Mouse (Mus musculus) thymus, adult 2 months (tissue): ENCODE results near the gene Srcap.

ENCODE experiments used
- CTCF ChIP-seq: fragments of 200-500 bp; IDR thresholded peaks from 2 replicates; pipeline ENCODE4 v1.5.1; 2012; ENCODE audit warnings: mild to moderate bottlenecking, control low read depth, low read length, moderate library complexity, borderline replicate concordance; ENCODE audit not compliant: control insufficient read depth, poor library complexity, insufficient read depth; ENCODE audit errors: extremely low read depth
- POLR2A ChIP-seq: fragments of 200-500 bp; IDR thresholded peaks from 2 replicates; pipeline ENCODE4 v1.6.1; 2012; ENCODE audit warnings: mild to moderate bottlenecking, low read length, control low read depth, moderate library complexity; ENCODE audit not compliant: control insufficient read depth, poor library complexity, insufficient read depth; ENCODE audit errors: extremely low read depth

DNA sequence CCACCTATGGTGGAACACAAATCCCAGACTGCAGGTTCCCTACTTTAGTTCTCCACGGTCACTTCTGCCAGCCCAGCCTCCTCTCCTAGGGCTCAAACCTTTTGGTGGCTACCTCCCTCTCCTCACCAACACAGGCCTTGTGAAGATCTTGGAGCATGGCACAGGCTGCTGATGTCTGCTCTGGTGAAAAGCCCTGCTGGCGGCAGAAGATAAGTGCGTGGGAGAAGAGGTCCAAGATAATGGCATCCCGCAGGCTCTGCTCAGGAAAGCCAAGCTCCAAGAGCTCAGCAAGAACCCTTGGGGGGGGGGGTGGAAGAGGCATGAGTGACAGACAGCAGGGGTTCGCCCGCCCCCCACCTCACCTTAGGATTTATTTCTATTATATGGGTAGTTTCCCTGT is 74.4 kb downstream of the Srcap start:
- TF ChIP-seq CTCF (no peak), POLR2A (no peak)
